Mouse (Mus musculus): ENCODE results near the gene Kars. TPM values are rescaled to one million over a fixed set of nuclear protein-coding genes. Genes with fewer than 3 reads are reported as not detected.

Kars gene
- polyA plus RNA-seq (2014; fragmentation: Nextera tagmentation; extraction: Ambion mirVana) = 186 and 197 TPM in 2 replicates

DNA sequence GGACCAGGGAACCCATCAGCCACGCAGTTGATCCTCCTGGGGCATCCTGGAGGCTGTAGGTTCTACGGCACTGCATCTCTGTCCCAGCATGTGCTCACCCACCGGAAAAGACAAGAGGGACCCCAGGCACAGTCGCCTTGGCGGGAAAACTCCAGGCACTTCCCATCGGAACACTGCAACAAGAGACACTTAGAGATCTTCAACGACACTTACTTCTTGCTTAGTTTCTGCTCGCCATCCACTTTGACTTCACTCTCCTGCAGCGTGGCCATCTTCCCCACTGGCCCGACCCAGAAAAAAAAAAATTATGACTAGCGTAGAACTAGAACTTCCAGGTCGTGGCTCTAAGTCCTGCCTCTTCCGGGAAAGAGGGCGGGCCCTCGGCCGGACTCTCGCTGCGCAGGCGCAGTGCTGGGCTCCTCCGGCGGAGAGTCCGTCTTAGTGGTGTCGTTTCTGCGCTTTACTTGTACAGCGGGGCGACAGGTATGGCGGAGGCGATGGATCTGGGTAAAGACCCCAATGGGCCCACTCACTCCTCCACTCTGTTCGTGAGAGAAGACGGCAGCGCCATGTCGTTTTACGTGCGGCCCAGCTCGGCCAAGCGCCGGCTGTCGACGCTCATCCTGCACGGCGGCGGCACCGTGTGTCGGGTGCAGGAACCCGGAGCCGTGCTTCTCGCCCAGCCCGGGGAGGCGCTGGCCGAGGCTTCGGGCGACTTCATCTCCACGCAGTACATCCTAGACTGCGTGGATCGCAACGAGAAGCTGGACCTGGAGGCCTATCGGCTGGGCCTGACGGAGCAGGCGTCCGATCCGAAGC, at the start of gene Kars, which contains the start of gene Terf2ip:
Gene Kars (minus strand): TSS at position 327 of the 819 bp plus-strand sequence.
Gene Terf2ip (plus strand): TSS at position 402 of the 819 bp plus-strand sequence.
- no peaks in the 10 kb centered on the region for H3K9me3 ChIP-seq (ENCODE audit: control insufficient read depth, low read length)
- WGBS = under 1% methylated on average over 61 of the region's 61 CpGs
- peak; percentile 94 for ATAC-seq (ENCODE audit: low read depth)
- H3K36me3 ChIP-seq (ENCODE audit: control insufficient read depth, insufficient read depth, low read length) = peaks cover 5% of the 10 kb centered on the region; the same call in 1 of the 2 replicates
- peak within 1 kb of the TSS; percentile 84 for H3K9ac ChIP-seq (replicated peaks; ENCODE audit: low read depth, low read length)
- H3K27ac ChIP-seq (ENCODE audit: low read depth, low read length) = peak within 1 kb of the TSS; percentile 76
- H3K4me2 ChIP-seq (ENCODE audit: low read depth, low read length) = peak within 1 kb of the TSS; percentile 89
- peak within 1 kb of the TSS; percentile 94 for H3K4me3 ChIP-seq (ENCODE audit: low read depth, low read length)
- H3K4me1 ChIP-seq (ENCODE audit: control insufficient read depth, insufficient read depth, low read length) = peaks cover 18% of the 10 kb centered on the region
- no peaks in the 10 kb centered on the region for H3K27me3 ChIP-seq (ENCODE audit: control insufficient read depth, insufficient read depth, low read length)

DNA sequence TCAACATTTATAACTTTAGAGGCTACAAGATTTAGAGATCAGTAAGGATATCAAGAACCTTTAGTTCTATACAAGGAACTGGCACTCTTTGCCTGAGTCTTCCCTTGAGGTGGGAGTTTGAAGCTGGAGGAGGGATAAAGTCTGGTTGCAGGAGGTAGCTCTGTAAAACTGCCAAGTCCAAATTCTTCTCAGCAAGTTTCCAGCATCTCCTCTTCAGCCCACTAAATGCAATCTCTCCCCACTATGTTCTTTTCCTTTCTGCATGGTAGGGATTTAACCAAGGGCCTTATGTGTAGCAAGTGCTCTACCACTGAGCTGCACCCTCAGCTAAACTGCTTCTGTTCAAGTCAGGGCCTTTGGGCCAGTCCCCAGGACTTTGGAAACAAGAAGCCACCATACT, 43.3 kb upstream of the Kars start:
- Histone ChIP-seq H3K36me3 (ENCODE audit: control insufficient read depth, insufficient read depth, low read length) (no peaks in the 10 kb centered on the region), H3K4me3 (ENCODE audit: low read depth, low read length) (no peak overlapping the region), H3K4me1 (ENCODE audit: control insufficient read depth, insufficient read depth, low read length) (no peaks in the 10 kb centered on the region), H3K4me2 (ENCODE audit: low read depth, low read length) (no peak overlapping the region), H3K9me3 (ENCODE audit: control insufficient read depth, low read length) (no peaks in the 10 kb centered on the region), H3K27ac (ENCODE audit: low read depth, low read length) (no peak overlapping the region), H3K9ac (replicated peaks; ENCODE audit: low read depth, low read length) (no peak overlapping the region), H3K27me3 (ENCODE audit: control insufficient read depth, insufficient read depth, low read length) (no peaks in the 10 kb centered on the region)
- ATAC-seq (ENCODE audit: low read depth) = no peak

DNA sequence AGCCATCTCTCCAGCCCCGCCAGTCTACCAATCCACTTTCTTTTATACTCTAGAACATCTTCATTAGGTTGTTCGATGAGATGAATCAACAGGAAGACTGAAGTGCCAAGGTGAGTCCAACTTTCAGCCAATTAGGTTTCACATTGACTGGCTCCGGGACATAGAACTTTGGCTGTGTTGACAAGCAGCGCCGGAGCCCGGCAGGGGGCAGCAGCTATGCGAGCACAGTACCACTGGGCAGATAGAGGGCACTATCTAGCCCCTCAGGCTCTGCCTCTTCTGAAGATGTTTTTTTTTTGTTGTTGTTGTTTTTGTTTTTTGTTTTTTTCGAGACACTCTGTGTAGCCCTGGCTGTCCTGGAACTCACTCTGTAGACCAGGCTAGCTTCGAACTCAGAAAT, 40.4 kb upstream of the Kars start:
- Histone ChIP-seq H3K27me3 (ENCODE audit: control insufficient read depth, insufficient read depth, low read length) (no peaks in the 10 kb centered on the region), H3K4me1 (ENCODE audit: control insufficient read depth, insufficient read depth, low read length) (no peaks in the 10 kb centered on the region), H3K9ac (replicated peaks; ENCODE audit: low read depth, low read length) (no peak overlapping the region), H3K36me3 (ENCODE audit: control insufficient read depth, insufficient read depth, low read length) (no peaks in the 10 kb centered on the region), H3K27ac (ENCODE audit: low read depth, low read length) (no peak overlapping the region), H3K4me2 (ENCODE audit: low read depth, low read length) (no peak overlapping the region), H3K4me3 (ENCODE audit: low read depth, low read length) (no peak overlapping the region), H3K9me3 (ENCODE audit: control insufficient read depth, low read length) (no peaks in the 10 kb centered on the region)
- no peak for ATAC-seq (ENCODE audit: low read depth)
- WGBS = 78% methylated on average over 9 of the region's 9 CpGs

DNA sequence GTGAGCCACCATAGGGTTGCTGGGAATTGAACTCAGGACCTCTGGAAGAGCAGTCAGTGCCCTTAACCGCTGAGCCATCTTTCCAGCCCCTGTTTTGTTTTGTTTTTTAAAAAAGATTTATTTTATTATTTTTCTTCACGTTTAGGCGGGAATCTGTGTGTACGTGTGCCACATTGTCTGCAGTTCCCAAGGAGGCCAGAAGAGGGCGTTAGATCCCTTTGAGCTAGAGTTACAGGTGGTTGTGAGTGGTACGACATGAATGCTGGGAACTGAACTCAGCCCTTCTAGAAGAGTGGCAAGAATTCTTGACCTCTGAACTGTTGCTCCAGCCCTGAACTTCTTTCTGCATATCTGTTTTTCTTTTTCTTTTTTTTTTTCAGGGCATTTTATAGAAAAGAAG, 38.9 kb upstream of the Kars start:
- H3K27ac ChIP-seq (ENCODE audit: low read depth, low read length) = no peak overlapping the region
- H3K9me3 ChIP-seq (ENCODE audit: control insufficient read depth, low read length) = no peaks in the 10 kb centered on the region
- WGBS = 84% methylated on average over 6 of the region's 6 CpGs
- no peak overlapping the region for H3K9ac ChIP-seq (replicated peaks; ENCODE audit: low read depth, low read length)
- H3K4me3 ChIP-seq (ENCODE audit: low read depth, low read length) = no peak overlapping the region
- H3K4me2 ChIP-seq (ENCODE audit: low read depth, low read length) = no peak overlapping the region
- no peak for ATAC-seq (ENCODE audit: low read depth)
- H3K4me1 ChIP-seq (ENCODE audit: control insufficient read depth, insufficient read depth, low read length) = no peaks in the 10 kb centered on the region
- no peaks in the 10 kb centered on the region for H3K27me3 ChIP-seq (ENCODE audit: control insufficient read depth, insufficient read depth, low read length)
- no peaks in the 10 kb centered on the region for H3K36me3 ChIP-seq (ENCODE audit: control insufficient read depth, insufficient read depth, low read length)

DNA sequence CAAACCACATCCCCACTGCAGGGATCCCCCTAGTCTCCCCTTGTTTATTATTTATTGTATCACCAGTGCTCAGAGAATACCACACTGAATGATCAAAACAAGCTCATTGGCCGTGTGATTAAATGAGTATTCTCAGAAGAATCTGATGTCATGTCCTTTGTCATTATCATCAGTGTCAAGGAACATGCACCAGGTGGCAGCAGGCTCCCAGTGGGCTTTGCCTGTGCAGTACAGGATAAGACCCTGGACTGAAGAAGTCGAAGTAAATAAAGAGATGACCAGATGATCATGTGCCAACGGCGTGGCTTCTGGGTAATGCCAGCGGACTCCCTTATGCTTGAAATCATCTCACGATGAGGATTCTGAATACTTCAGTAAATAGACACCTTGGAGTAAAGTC, 37.2 kb upstream of the Kars start:
- H3K9me3 ChIP-seq (ENCODE audit: control insufficient read depth, low read length) = no peaks in the 10 kb centered on the region
- no peak overlapping the region for H3K27ac ChIP-seq (ENCODE audit: low read depth, low read length)
- H3K4me2 ChIP-seq (ENCODE audit: low read depth, low read length) = no peak overlapping the region
- 78% methylated on average over 6 of the region's 6 CpGs for WGBS
- no peaks in the 10 kb centered on the region for H3K4me1 ChIP-seq (ENCODE audit: control insufficient read depth, insufficient read depth, low read length)
- ATAC-seq (ENCODE audit: low read depth) = no peak
- H3K4me3 ChIP-seq (ENCODE audit: low read depth, low read length) = no peak overlapping the region
- no peaks in the 10 kb centered on the region for H3K36me3 ChIP-seq (ENCODE audit: control insufficient read depth, insufficient read depth, low read length)
- no peaks in the 10 kb centered on the region for H3K27me3 ChIP-seq (ENCODE audit: control insufficient read depth, insufficient read depth, low read length)
- H3K9ac ChIP-seq (replicated peaks; ENCODE audit: low read depth, low read length) = no peak overlapping the region

DNA sequence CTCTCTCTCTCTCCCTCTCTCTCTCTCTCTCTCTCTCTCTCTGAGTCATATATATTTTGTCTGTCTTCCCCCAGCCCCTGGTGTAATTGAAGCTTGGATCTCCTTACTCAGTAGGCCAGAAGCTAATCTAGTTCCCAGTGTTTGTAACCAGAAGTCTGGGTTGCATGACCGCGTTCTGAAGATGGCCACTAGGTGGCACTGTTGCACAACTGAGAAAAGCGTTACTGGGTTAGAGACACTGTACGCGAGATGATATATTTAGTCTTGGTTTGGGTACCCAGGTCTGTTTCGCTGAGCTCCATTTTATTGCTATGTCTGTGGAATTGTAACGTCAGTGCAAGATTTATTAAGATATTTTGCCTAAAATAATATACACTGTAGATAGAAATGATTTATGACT, 34.8 kb upstream of the Kars start:
- H3K27ac ChIP-seq (ENCODE audit: low read depth, low read length) = no peak overlapping the region
- under 1% methylated on average over 7 of the region's 7 CpGs for WGBS
- no peaks in the 10 kb centered on the region for H3K9me3 ChIP-seq (ENCODE audit: control insufficient read depth, low read length)
- H3K27me3 ChIP-seq (ENCODE audit: control insufficient read depth, insufficient read depth, low read length) = no peaks in the 10 kb centered on the region
- H3K9ac ChIP-seq (replicated peaks; ENCODE audit: low read depth, low read length) = no peak overlapping the region
- H3K4me1 ChIP-seq (ENCODE audit: control insufficient read depth, insufficient read depth, low read length) = no peaks in the 10 kb centered on the region
- ATAC-seq (ENCODE audit: low read depth) = peak; percentile 81; the same call in 1 of the 2 replicates
- H3K4me2 ChIP-seq (ENCODE audit: low read depth, low read length) = no peak overlapping the region
- no peak overlapping the region for H3K4me3 ChIP-seq (ENCODE audit: low read depth, low read length)
- no peaks in the 10 kb centered on the region for H3K36me3 ChIP-seq (ENCODE audit: control insufficient read depth, insufficient read depth, low read length)

DNA sequence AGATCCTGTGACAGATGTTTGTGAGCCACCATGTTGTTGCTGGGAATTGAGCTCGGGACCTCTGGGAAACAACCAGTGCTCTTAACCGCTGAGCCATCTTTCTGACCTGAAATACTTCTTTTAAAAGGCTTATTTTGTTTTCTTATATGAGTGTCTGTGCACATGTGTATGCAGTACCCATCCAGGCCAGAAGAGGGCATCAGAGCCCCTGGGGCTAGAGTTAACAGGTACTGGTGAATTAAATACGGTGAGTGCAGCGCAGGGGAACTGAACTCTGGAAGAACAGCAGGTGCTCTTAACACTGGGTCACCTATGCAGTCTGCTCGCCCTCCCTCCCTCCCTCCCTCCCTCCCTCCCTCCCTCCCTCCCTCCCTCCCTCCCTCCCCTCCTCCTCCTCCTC, 34.1 kb upstream of the Kars start:
- no peak overlapping the region for H3K27ac ChIP-seq (ENCODE audit: low read depth, low read length)
- no peaks in the 10 kb centered on the region for H3K4me1 ChIP-seq (ENCODE audit: control insufficient read depth, insufficient read depth, low read length)
- H3K27me3 ChIP-seq (ENCODE audit: control insufficient read depth, insufficient read depth, low read length) = no peaks in the 10 kb centered on the region
- H3K9me3 ChIP-seq (ENCODE audit: control insufficient read depth, low read length) = no peaks in the 10 kb centered on the region
- H3K36me3 ChIP-seq (ENCODE audit: control insufficient read depth, insufficient read depth, low read length) = no peaks in the 10 kb centered on the region
- WGBS = 85% methylated on average over 5 of the region's 5 CpGs
- H3K4me2 ChIP-seq (ENCODE audit: low read depth, low read length) = no peak overlapping the region
- no peak overlapping the region for H3K9ac ChIP-seq (replicated peaks; ENCODE audit: low read depth, low read length)
- H3K4me3 ChIP-seq (ENCODE audit: low read depth, low read length) = no peak overlapping the region
- no peak for ATAC-seq (ENCODE audit: low read depth)

DNA sequence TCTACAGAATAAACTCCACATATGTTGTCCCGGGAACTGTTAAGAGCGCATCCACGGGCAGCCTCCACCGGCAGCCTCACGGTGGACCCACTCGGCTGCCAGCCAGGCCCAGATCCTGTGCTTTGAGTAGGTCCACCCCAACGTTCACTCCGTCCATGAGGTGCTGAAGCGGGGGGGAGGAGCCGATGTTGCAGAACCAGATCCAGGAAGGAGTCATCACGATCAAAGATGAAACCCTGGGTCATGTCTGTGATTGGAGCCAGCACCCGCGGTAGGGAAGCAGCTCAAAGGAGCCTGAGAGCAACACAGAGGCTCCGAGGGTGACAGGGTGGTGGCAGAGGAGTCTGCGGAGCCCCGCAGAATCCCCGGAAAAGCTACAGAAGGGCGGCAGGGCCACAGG, 26.4 kb upstream of the Kars start:
- Histone ChIP-seq H3K9ac (replicated peaks; ENCODE audit: low read depth, low read length) (no peak overlapping the region), H3K4me3 (ENCODE audit: low read depth, low read length) (no peak overlapping the region), H3K36me3 (ENCODE audit: control insufficient read depth, insufficient read depth, low read length) (no peaks in the 10 kb centered on the region), H3K27ac (ENCODE audit: low read depth, low read length) (no peak overlapping the region), H3K4me2 (ENCODE audit: low read depth, low read length) (no peak overlapping the region), H3K4me1 (ENCODE audit: control insufficient read depth, insufficient read depth, low read length) (no peaks in the 10 kb centered on the region), H3K9me3 (ENCODE audit: control insufficient read depth, low read length) (no peaks in the 10 kb centered on the region), H3K27me3 (ENCODE audit: control insufficient read depth, insufficient read depth, low read length) (no peaks in the 10 kb centered on the region)
- WGBS = 84% methylated on average over 18 of the region's 18 CpGs
- ATAC-seq (ENCODE audit: low read depth) = no peak

DNA sequence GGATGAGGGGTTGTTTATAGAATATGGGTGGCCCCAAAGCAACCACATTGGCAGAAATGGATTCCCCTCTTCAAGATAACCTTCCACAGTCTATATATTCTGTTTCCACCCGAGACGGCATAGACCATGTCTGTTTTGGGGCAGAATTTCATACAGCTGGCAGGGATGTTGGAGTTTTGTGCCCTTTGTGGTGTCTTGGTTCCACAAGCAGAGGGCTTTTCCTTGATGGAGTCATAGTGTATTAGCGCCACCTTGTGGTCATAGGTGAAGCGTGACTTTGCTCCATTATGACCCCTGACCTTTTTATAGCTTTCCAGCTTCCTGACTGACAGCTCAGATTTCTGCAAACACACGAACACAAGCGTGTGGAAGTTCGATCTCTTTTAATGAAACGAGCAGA, 23.5 kb upstream of the Kars start:
- ATAC-seq (ENCODE audit: low read depth) = no peak
- 21% methylated on average over 8 of the region's 8 CpGs for WGBS
- H3K4me3 ChIP-seq (ENCODE audit: low read depth, low read length) = no peak overlapping the region

More for the DNA sequence above, 23.5 kb upstream of the Kars start:
- Histone ChIP-seq H3K4me1 (ENCODE audit: control insufficient read depth, insufficient read depth, low read length) (no peaks in the 10 kb centered on the region), H3K9ac (replicated peaks; ENCODE audit: low read depth, low read length) (no peak overlapping the region), H3K27ac (ENCODE audit: low read depth, low read length) (no peak overlapping the region), H3K4me2 (ENCODE audit: low read depth, low read length) (no peak overlapping the region), H3K9me3 (ENCODE audit: control insufficient read depth, low read length) (no peaks in the 10 kb centered on the region), H3K27me3 (ENCODE audit: control insufficient read depth, insufficient read depth, low read length) (no peaks in the 10 kb centered on the region), H3K36me3 (ENCODE audit: control insufficient read depth, insufficient read depth, low read length) (no peaks in the 10 kb centered on the region)

Data from neural tube, embryonic 14.5 days (tissue).